Mouse (Mus musculus): Measurements from ENCODE around the gene Dcaf10.
A peak's percentile ranks its signal among the peaks of the same experiment; 100 is the strongest.
"Not testable (repeated sequence)": the region's sequence is repeated elsewhere in the genome, so short reads cannot be mapped to it uniquely, and the experiment has no call there.

Dcaf10 gene

GRCm38 (mm10) chr4:45341669-45342249 is at the start of gene Dcaf10:
TSS of gene Dcaf10 (plus strand) at chr4:45342101.
- DNase-seq (ENCODE audit: low read depth, low spot score) = peak; percentile 94

- DNase-seq (ENCODE audit: low read depth, low spot score) = peak; percentile 87
These were observed 45.0 kb upstream of the Dcaf10 start, which contains the start of gene Trmt10b for GRCm38 (mm10) chr4:45296662-45297564. TSS of gene Trmt10b (plus strand) at chr4:45297127.

- no peak for DNase-seq (ENCODE audit: low read depth, low spot score)
These were observed 36.4 kb upstream of the Dcaf10 start for GRCm38 (mm10) chr4:45305536-45305935.

GRCm38 (mm10) chr4:45308046-45308445 is 33.9 kb upstream of the Dcaf10 start:
- DNase-seq (ENCODE audit: low read depth, low spot score) = no peak

GRCm38 (mm10) chr4:45308606-45309005 is 33.3 kb upstream of the Dcaf10 start:
- no peak for DNase-seq (ENCODE audit: low read depth, low spot score)

GRCm38 (mm10) chr4:45311056-45311455 is 30.8 kb upstream of the Dcaf10 start:
- no peak for DNase-seq (ENCODE audit: low read depth, low spot score)

- peak; percentile 92 for DNase-seq (ENCODE audit: low read depth, low spot score)
These were observed 21.6 kb upstream of the Dcaf10 start for GRCm38 (mm10) chr4:45320159-45320816.

- no peak for DNase-seq (ENCODE audit: low read depth, low spot score)
These were observed 10.8 kb upstream of the Dcaf10 start for GRCm38 (mm10) chr4:45331139-45331538.

GRCm38 (mm10) chr4:45332466-45332865 is 9.4 kb upstream of the Dcaf10 start:
- DNase-seq (ENCODE audit: low read depth, low spot score) = no peak

- no peak for DNase-seq (ENCODE audit: low read depth, low spot score)
These were observed 675 bp upstream of the Dcaf10 start for GRCm38 (mm10) chr4:45341226-45341625.

GRCm38 (mm10) chr4:45342286-45343155 is 620 bp downstream of the Dcaf10 start, which contains the start of gene Exosc3:
TSS of gene Exosc3 (minus strand) at chr4:45342732.
- no peak for DNase-seq (ENCODE audit: low read depth, low spot score)

GRCm38 (mm10) chr4:45356653-45357052 is 14.8 kb downstream of the Dcaf10 start:
- DNase-seq (ENCODE audit: low read depth, low spot score) = no peak

- DNase-seq (ENCODE audit: low read depth, low spot score) = no peak
These were observed 29.4 kb downstream of the Dcaf10 start for GRCm38 (mm10) chr4:45371261-45371660.

GRCm38 (mm10) chr4:45374879-45375278 is 33.0 kb downstream of the Dcaf10 start:
- no peak for DNase-seq (ENCODE audit: low read depth, low spot score)

GRCm38 (mm10) chr4:45376573-45376972 is 34.7 kb downstream of the Dcaf10 start:
- DNase-seq (ENCODE audit: low read depth, low spot score) = no peak

- not testable (repeated sequence) for DNase-seq (ENCODE audit: low read depth, low spot score)
These were observed 39.1 kb downstream of the Dcaf10 start for GRCm38 (mm10) chr4:45380903-45381580.

GRCm38 (mm10) chr4:45382133-45382532 is 40.2 kb downstream of the Dcaf10 start:
- DNase-seq (ENCODE audit: low read depth, low spot score) = not testable (repeated sequence)

- DNase-seq (ENCODE audit: low read depth, low spot score) = not testable (repeated sequence)
These were observed 45.4 kb downstream of the Dcaf10 start for GRCm38 (mm10) chr4:45387296-45387695.

- DNase-seq (ENCODE audit: low read depth, low spot score) = no peak
These were observed 50.2 kb downstream of the Dcaf10 start for GRCm38 (mm10) chr4:45392099-45392498.

GRCm38 (mm10) chr4:45392572-45392971 is 50.7 kb downstream of the Dcaf10 start:
- no peak for DNase-seq (ENCODE audit: low read depth, low spot score)

GRCm38 (mm10) chr4:45392994-45393393 is 51.1 kb downstream of the Dcaf10 start:
- no peak for DNase-seq (ENCODE audit: low read depth, low spot score)
